Mouse (Mus musculus) heart, embryonic 16.5 days (tissue): ENCODE measurements around the gene Scarf1. TPM values are rescaled to one million over a fixed set of nuclear protein-coding genes. Genes with fewer than 3 reads are reported as not detected.

Experiments used
- ATAC-seq: fragments of 200-750 bp; cut with Nextera tagmentation; replicated peaks from 2 replicates; pipeline ENCODE4 v1.8.0; 2017; ENCODE audit warnings: moderate number of reproducible peaks; ENCODE audit not compliant: insufficient read depth, low FRiP score; ENCODE audit errors: extremely low read depth
- H3K27ac ChIP-seq: fragments of 300-500 bp; sonication (generic); 2 replicates; pipeline ENCODE4 v1.5.1; 2014; ENCODE audit warnings: mild to moderate bottlenecking, low read length, control low read depth, moderate library complexity
- H3K27me3 ChIP-seq: fragments of 300-500 bp; sonication (generic); 2 replicates; pipeline ENCODE4 v1.6.1; 2014; ENCODE audit warnings: low read length, mixed read lengths; ENCODE audit not compliant: control insufficient read depth, insufficient read depth
- H3K36me3 ChIP-seq: fragments of 300-500 bp; sonication (generic); 2 replicates; pipeline ENCODE4 v1.6.1; 2014; ENCODE audit not compliant: control insufficient read depth, insufficient read depth
- H3K4me1 ChIP-seq: fragments of 300-500 bp; sonication (generic); 2 replicates; pipeline ENCODE4 v1.6.1; 2014; ENCODE audit warnings: low read length, mixed read lengths; ENCODE audit not compliant: control insufficient read depth, insufficient read depth
- H3K4me2 ChIP-seq: fragments of 300-500 bp; sonication (generic); 2 replicates; pipeline ENCODE4 v1.6.1; 2014; ENCODE audit warnings: low read depth, mild to moderate bottlenecking, control low read depth, low read length
- H3K4me3 ChIP-seq: fragments of 300-500 bp; sonication (generic); 2 replicates; pipeline ENCODE4 v1.5.1; 2014; ENCODE audit warnings: mild to moderate bottlenecking, control low read depth, low read length
- H3K9ac ChIP-seq: fragments of 300-500 bp; sonication (generic); 2 replicates; pipeline ENCODE4 v1.6.1; 2014; ENCODE audit warnings: low read length, control low read depth
- H3K9me3 ChIP-seq: fragments of 300-500 bp; sonication (generic); replicated peaks from 2 replicates; pipeline ENCODE4 v1.6.1; 2016; ENCODE audit warnings: low read length; ENCODE audit not compliant: control insufficient read depth
- WGBS: fragments of 180-500 bp; shearing (Covaris S2); extraction: QIAGEN DNeasy Blood & Tissue Kit; methylation state at CpG from one replicate; pipeline ENCODE4 v1.1.7; 2014; 5-methylcytosine and 5-hydroxymethylcytosine counted together
- polyA plus RNA-seq: library from polyadenylated mRNA; unstranded; fragments of >200 nt; fragmentation: Nextera tagmentation; extraction: Ambion mirVana; gene quantifications from 2 replicates; pipeline ENCODE4 v1.2.1, GENCODE M21; 2015

Scarf1 gene
- polyA plus RNA-seq, 1 experiment from 2014 or later: 11.0 TPM

- no peak overlapping the region for H3K4me2 ChIP-seq
- no peak overlapping the region for H3K4me3 ChIP-seq
- H3K9ac ChIP-seq: no peak overlapping the region
- no peak for ATAC-seq
- H3K36me3 ChIP-seq: no peaks in the 10 kb centered on the region
- 88% methylated on average over 17 of the region's 17 CpGs for WGBS
- H3K4me1 ChIP-seq: peaks cover 30% of the 10 kb centered on the region
- no peaks in the 10 kb centered on the region for H3K9me3 ChIP-seq
- no peak overlapping the region for H3K27ac ChIP-seq
- H3K27me3 ChIP-seq: peaks cover 6% of the 10 kb centered on the region; the same call in 1 of the 2 replicates
Measured at GRCm38 (mm10) chr11:75570375-75571125, 57.2 kb downstream of the Scarf1 start.

- no peak overlapping the region for H3K4me3 ChIP-seq
- ATAC-seq: no peak
- H3K9ac ChIP-seq: no peak overlapping the region
- WGBS: 62% methylated on average over 13 of the region's 14 CpGs
- H3K27me3 ChIP-seq: peaks cover 6% of the 10 kb centered on the region; the same call in 1 of the 2 replicates
- no peaks in the 10 kb centered on the region for H3K36me3 ChIP-seq
- H3K4me2 ChIP-seq: no peak overlapping the region
- no peak overlapping the region for H3K27ac ChIP-seq
- H3K4me1 ChIP-seq: peaks cover 23% of the 10 kb centered on the region
- H3K9me3 ChIP-seq: no peaks in the 10 kb centered on the region
Measured at GRCm38 (mm10) chr11:75571126-75571990, 58.0 kb downstream of the Scarf1 start.

DNA sequence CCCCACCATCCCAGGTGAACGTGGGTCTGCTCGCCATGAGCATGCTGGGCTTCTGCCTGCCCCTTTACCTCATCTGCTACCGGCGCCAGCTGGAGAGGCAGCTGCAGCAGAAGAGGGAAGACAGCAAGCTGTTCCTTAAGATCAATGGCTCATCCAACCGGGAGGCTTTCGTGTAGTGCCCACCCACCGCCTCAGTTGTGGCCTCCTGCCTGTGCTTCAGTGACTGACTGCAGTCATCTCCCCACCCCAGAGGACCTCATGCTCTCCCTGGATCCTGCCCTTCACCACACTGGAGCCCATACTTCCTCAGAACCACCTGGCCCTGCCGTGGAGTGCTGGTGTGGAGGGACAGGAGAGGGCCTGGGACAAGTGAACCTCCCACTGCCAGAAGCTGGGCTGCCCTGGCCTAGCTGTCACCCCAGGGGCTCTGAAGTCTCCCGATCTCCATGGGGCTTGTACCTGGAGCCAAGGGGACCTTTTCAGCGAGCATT lies 59.0 kb downstream of the Scarf1 start:
- WGBS: 24% methylated on average over 10 of the region's 10 CpGs
- H3K9ac ChIP-seq: peak overlapping the region; percentile 37; the same call in 1 of the 2 replicates
- H3K9me3 ChIP-seq: no peaks in the 10 kb centered on the region
- H3K4me3 ChIP-seq: no peak overlapping the region
- H3K27me3 ChIP-seq: peaks cover 6% of the 10 kb centered on the region; the same call in 1 of the 2 replicates
- H3K36me3 ChIP-seq: no peaks in the 10 kb centered on the region
- peak overlapping the region; percentile 4; the same call in 1 of the 2 replicates for H3K4me2 ChIP-seq
- H3K27ac ChIP-seq: peak overlapping the region; percentile 15; the same call in 1 of the 2 replicates
- ATAC-seq: no peak; the same call in 1 of the 2 replicates
- peaks cover 13% of the 10 kb centered on the region for H3K4me1 ChIP-seq

DNA sequence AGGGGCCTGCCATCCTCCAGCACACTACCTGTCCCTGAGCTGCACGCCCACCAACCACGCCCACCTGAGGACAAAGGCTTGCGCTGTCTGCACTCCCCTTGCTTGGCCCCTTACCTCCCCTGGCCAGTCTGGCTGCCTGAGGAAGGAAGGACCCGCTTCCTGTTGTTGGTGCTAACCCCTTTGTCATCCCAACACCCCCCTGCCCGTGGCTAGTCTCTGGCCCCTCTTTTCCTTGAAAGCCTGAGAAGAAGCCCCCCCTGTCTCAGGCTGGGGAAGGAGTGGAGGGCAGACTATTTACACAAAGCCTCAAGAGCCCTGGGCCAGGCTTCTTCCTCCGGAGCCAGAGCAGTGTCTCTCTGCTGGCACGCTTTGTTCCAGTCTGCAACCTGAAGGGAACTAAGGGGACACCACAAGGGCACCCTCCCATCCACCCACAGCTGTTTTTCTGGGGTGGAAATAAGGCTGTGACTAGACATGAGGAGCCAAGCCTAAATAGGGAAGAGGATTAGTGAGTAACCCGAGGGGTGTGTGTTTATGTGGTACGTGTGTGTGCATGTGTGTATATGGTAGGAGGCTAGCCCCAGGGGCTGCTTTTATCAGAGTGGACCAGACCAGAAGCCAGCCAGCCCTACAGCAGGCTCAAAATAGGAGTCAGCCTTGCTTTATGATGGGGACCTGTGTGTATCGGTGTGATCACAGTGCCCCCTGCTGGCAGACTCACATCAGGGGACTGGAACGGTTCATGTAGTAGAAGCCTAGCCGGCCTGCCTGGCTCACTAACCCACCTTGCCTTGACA lies 59.7 kb downstream of the Scarf1 start:
- H3K27ac ChIP-seq: peak overlapping the region; percentile 15; the same call in 1 of the 2 replicates
- H3K9me3 ChIP-seq: no peaks in the 10 kb centered on the region
- 11% methylated on average over 12 of the region's 12 CpGs for WGBS
- H3K36me3 ChIP-seq: no peaks in the 10 kb centered on the region
- peak; percentile 87 for ATAC-seq
- H3K27me3 ChIP-seq: peaks cover 6% of the 10 kb centered on the region; the same call in 1 of the 2 replicates
- peaks cover 10% of the 10 kb centered on the region for H3K4me1 ChIP-seq
- H3K9ac ChIP-seq: peak overlapping the region; percentile 37; the same call in 1 of the 2 replicates
- no peak overlapping the region for H3K4me3 ChIP-seq
- H3K4me2 ChIP-seq: peak overlapping the region; percentile 4; the same call in 1 of the 2 replicates

GRCm38 (mm10) chr11:75574378-75575123 lies 61.2 kb downstream of the Scarf1 start:
- 76% methylated on average over 5 of the region's 5 CpGs for WGBS
- H3K36me3 ChIP-seq: no peaks in the 10 kb centered on the region
- no peak overlapping the region for H3K9ac ChIP-seq
- H3K27ac ChIP-seq: no peak overlapping the region
- peaks cover 10% of the 10 kb centered on the region for H3K4me1 ChIP-seq
- no peak for ATAC-seq
- no peaks in the 10 kb centered on the region for H3K9me3 ChIP-seq
- peaks cover 2% of the 10 kb centered on the region; the same call in 1 of the 2 replicates for H3K27me3 ChIP-seq
- no peak overlapping the region for H3K4me2 ChIP-seq
- no peak overlapping the region for H3K4me3 ChIP-seq

- Histone ChIP-seq H3K4me2 (no peak overlapping the region), H3K9me3 (no peaks in the 10 kb centered on the region), H3K27me3 (peaks cover 2% of the 10 kb centered on the region; the same call in 1 of the 2 replicates), H3K9ac (no peak overlapping the region), H3K27ac (no peak overlapping the region), H3K36me3 (no peaks in the 10 kb centered on the region), H3K4me3 (no peak overlapping the region), H3K4me1 (peaks cover 10% of the 10 kb centered on the region)
- WGBS: 68% methylated on average over 9 of the region's 9 CpGs
- ATAC-seq: no peak
Measured at GRCm38 (mm10) chr11:75575560-75576123, 62.3 kb downstream of the Scarf1 start.
